Mouse (Mus musculus) effector memory CD4-positive, alpha-beta T cell, adult 5 months (primary cell): ENCODE measurements around the gene Dsn1. TPM values are rescaled to one million over a fixed set of nuclear protein-coding genes. Genes with fewer than 3 reads are reported as not detected.

ENCODE experiments used
- polyA plus RNA-seq: library from polyadenylated mRNA; unstranded; fragments of 100-300 nt; shearing (Covaris generic); gene quantifications from one replicate; pipeline ENCODE4 v1.2.1, GENCODE M21; 2017

Dsn1 gene
- 10.8 TPM for polyA plus RNA-seq

DNA sequence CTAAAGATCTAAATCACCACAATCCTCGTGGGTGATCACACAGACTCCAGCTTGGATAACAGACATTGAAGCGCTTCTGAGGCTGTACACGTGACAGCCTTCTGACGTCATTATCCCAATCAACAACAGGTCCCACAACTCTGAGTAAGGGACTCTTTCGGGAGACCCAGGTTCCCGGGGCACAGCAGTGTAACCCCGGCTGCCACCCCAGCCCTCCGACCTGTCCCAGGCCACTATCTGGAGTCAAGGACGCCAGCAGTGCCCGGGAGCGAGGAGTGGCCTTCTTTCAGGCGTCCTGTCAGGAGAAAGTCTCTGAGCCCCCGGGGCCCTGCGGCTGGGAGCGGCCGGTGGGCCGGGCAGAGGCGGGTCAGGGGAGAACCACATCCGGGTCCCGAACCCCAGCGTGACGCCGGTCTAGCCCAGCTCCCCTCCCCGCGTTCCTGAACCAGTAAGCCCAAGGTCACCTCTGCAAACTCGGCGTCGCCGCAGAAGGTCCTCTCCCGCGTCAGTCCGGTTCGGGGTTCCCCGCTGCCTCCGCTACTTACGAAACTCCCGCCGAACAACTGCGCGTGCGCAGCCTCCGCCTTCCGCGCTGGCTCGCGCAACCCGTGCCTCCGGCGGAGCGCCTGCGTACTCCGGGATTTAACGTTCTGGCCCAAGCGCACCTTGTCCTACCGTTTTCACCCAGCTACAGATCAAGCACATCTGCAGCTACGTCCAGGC, at the start of gene Dsn1:
Dsn1 (minus strand) TSS at position 644 of the 723 bp plus-strand sequence.

DNA sequence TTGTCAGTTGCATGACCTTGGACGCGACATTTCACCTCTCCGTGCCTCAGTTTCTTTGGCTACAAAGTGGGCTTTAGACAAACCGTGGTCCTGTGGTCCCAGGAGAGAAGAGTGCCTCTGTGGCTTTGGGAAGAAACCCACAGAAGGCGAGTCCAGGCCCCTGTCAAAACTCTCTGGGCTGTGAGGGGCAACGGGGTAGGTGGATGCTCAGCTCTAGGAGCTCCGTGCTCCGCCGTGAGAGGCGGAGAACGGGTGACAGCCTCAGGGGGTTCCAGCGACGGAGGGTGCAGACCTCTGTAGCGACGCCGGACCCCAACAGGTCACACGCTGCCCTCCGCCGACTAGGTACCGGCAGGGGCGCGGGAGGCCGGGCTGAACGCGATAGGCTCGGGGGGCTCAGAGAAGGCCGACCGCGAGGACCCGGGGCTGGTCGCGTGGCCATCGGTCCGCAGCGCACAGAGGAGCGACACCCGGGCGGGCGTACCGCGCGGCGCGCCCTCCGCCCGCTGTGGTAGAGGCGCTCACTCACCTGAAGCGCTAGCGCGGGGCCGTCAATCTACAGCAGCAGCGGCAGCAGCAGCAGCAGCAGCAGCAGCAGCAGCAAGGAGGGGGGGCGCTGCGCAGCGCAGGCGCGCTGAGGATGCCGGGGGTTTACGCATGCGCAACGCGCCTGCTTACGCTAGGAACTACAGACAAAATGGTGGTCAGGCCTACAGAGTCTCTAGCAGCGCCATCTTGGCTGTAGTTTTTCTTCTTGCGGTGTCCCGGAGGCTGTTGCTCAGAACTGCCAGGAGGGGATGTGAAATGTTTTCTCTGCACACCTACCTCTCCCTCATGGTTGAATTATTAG, 15.3 kb downstream of the Dsn1 start, which contains the start of gene Ndrg3:
Ndrg3 (minus strand) TSS at position 587 of the 850 bp plus-strand sequence.

Other genes starting within 250 kb of the Dsn1 start
- gene Myl9, start 231.7 kb downstream of the Dsn1 start, polyA plus RNA-seq = not detected
- gene Tgif2, start 167.1 kb downstream of the Dsn1 start, polyA plus RNA-seq = 98.4 TPM
- 3.2 TPM for gene 4930518I15Rik, start 149.2 kb downstream of the Dsn1 start, polyA plus RNA-seq
- 83.6 TPM for gene Rab5if, start 144.0 kb downstream of the Dsn1 start, polyA plus RNA-seq
- 46.2 TPM for gene Sla2, start 120.0 kb downstream of the Dsn1 start, polyA plus RNA-seq
- 72.7 TPM for gene Ndrg3, start 15.1 kb downstream of the Dsn1 start, polyA plus RNA-seq
- not detected for gene Soga1, start 72.1 kb upstream of the Dsn1 start, polyA plus RNA-seq
- gene Tldc2, start 79.9 kb upstream of the Dsn1 start, polyA plus RNA-seq = not detected
- gene Samhd1, start 128.1 kb upstream of the Dsn1 start, polyA plus RNA-seq = 244 TPM
- 28.3 TPM for gene Rbl1, start 197.4 kb upstream of the Dsn1 start, polyA plus RNA-seq